Mouse (Mus musculus) hindlimb bud, embryonic 11.5 days (tissue): Measurements from ENCODE around the gene Ppp1r14b.

Experiments used
- DNase-seq: peaks from one replicate; pipeline ENCODE4 v3.0.0-alpha.2; 2012; ENCODE audit warnings: low read depth, low spot score; ENCODE audit errors: extremely low spot score

Gene Ppp1r14b

DNA sequence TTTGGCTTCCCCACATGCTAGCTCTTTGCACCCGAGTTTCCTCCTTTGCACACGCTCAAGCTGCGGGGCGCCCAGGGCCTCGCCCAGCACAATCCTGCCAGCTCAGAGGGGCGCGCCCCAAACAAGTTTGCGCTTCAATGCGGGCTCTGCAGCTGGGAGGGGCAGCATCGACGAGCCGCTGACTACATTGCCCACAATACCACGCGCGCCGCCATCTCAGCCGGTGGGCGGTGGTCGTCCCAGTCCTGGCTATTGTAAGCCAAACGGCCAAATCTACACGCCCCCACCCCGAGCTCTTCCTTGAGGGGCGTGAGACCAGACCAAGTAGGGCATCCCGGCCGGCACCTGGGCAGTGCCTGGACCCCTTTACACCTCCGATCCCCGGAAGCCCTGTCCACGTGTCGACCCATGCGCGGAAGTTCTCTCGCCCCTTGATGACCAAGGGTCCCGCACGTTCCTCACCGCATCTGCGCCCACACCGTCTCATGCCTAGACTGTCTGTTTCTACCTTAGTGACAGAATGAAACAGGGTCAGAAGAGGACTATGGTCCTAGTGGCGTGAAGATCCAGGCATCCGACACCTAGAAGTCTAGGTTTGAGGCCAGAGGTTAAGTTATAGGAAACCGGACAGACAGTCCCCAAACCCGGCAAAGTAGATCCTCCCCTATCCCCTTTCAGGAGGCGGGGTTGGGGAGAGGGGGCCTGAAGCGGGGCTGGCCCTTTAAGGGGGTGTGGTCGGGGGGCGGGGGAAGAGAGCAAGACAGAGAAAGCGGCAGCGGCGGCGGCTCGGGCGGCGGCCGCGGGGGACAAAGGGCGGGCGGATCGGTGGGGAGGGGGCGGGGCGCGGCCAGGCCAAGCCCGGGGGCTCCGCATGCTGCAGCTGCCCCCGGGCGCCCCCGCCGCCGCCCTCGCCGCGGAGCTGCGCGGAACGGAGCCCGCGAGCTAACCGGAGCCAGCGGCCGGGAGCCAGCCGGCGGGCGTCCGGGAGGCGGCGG lies at the start of gene Ppp1r14b:
Ppp1r14b (plus strand) TSS at position 758 of the 995 bp plus-strand sequence.
- no peak for DNase-seq

DNA sequence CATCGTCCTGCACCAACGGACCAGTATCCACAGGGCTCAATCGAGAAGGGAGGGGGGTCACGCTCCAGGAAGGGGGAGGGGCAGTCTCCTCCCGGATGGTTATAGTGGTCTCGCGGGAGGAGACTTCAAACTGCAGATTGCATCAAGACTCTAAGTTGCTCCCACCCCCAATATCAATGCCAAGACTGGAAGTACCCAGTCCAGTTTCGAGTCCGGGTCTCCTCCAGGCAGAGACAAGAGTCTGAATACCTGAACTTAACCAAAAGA lies 49.5 kb upstream of the Ppp1r14b start, which contains the start of gene Catsperz:
Catsperz (minus strand) TSS at position 74 of the 267 bp plus-strand sequence.
- no peak for DNase-seq

DNA sequence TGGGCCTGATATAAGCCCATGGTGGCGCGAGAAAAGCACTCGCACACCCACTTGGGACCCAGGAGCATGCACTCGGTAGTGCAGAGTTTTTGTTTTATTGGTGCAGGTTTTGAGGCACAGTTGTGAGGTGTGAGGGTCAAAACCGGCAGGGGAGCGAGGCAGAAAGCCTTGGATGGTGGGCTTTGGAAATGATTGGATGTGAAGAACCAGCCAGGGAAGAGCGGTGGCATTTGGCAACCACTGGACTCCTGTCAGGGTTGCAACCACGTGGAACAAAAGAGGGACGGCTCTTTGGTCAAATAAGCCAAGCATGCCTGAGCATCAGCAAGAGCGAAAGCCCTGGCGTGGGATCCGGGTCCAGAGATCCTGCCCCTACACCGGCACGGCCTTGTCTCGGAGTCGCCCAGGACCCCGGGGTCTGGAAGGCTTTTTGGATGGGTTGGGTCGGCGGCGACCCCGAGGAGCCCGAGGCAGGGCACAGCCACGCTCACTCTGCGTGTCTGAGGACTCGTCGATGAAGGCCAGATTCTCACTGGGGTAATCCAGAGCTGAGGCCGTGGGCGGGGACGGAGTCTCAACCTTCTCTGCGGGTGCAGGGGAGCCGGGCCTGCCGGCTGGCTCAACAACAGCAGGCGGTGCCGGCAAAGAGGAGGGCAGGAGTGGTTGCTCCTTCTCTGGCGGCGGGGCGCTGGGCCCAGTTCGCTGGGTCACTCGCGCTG lies 49.0 kb upstream of the Ppp1r14b start:
- DNase-seq: no peak

DNA sequence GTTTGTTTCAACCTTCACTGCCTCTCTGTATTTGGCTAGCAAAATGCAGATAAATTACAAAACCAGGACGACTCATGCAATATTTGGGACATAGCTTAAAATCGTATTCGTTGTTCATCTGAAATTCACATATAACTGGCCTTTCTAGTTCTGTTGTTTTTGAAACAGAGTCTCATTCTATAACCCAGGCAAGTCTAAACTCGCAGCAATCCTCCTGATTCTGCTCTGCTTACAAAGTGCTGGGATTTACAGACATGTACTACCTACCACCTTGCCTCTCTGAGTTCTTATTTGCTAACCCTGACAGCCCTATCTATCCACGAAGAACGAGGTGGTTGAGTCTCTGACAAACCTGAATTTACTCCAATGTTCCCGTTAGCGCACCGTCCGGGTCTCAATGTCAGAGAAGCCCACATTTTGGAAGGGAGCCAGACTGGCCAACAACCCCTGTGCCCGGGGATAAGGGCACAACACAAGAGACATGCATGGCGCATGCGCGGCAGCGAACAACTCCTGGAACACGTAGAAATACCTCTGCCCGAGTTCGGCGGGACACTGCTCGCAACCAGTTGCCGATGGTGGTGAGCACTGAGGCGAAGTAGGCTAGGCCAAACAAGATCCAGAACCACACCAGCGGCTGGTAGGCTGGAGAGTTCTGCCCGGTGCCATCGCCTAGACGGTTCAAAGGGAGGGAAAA lies 48.1 kb upstream of the Ppp1r14b start:
- DNase-seq: no peak

DNA sequence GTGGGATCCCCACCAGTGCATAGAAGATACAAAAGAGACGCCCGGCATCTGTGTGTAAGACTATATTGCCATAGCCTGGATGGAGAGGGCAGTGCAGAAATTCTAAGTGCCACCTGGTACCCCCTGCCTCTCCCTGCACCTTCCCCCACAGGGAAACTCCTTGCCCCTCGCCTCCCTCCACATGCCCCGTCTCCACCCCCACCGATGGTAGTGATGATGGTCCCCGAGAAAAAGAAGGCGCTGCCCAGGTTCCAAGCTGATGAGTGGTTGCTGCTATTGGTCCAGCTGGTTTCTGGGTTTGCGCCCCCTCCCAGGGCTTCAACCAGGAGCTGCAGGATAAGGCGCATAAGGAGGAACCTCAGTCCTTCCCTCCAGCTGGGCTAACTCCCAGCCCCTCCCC lies 46.7 kb upstream of the Ppp1r14b start:
- no peak for DNase-seq

DNA sequence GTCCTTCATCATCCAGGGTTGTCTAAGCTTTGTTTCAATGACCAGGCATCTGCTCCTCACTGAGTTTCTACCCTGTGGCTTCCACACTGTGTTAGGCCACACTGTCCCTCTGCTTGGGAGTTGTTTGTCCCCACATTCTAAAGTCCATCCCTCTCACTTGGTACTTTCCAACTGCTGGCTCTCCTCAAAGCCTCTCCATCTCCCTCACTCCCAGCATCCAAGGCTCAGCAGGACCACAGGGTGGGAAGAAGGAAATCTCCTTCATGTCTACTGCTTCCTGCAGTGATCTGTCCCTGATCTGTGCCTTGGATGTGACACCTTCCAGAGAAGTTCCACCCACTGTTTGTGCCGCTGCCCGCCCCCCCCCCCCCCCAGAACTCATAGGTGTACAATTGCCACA lies 43.8 kb upstream of the Ppp1r14b start:
- DNase-seq: no peak

DNA sequence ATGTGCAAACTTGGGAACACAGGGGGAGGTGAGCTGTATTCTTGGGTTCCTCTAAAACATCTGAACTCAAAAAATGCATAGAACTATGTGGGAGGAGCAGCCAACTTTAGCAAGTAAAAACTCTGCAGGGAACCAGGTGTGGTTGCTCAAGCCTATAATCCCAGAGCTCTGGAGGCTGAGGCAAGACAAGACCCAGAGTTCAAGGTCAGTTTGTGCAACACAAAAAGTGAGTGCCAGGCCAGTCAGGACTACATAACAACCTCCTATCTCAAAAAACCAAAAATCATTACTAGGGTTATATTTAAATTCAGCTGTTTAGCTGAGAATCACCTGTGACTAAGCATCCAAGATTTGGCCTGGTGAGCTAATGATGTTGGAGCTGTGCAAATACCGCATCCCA lies 42.8 kb upstream of the Ppp1r14b start:
- DNase-seq: no peak

DNA sequence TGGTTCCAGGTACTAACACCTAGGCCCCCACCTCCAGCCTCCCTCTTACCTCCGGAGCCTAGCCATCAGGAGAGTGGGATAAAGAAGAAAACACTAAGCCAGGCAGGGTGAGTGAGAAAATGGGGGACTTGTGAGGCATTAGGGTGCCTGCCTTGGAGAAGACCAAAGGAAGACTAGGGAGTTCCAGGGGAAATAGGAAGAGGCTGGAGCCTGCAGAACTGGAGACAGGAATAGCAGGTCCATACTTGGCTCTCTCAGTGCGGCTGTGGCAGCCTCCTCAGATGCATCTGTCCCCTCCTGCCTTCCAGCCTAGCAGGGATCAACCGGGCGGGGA lies 41.7 kb upstream of the Ppp1r14b start:
- no peak for DNase-seq

DNA sequence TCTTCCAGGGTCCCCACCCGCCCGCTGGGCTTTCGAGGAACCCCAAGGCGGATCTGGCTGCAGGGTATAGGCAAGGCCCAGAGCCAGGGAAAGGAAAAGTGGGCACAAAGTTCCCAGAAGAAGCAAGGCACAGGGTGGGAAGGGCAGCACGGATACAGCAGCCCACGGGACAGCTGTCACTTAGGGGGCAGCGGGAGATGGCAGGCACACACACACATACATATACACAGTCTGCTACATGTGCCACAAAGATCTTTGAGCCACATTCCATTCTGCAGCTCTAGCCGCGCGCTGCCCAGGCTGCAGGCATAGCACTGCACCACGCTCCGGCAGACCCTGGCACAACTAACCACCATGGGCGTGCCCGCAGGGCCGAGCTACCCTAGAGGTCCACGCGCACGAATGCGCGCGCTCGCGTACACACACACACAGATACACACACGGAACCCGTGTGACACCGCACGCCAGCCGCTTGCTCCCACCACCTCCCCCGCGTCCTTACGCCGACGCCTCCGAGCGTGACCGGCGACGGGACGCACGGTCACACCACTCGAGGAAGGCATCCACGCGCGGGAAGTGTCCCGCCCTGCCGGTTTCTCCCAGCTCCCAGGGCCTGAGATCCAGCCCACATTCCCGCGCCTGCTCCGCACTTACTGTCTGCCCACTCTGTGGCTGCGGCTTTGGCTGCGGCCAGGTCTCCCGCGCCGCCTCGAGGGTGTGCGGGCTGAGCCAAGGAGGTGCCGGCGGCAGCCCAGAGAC lies 41.2 kb upstream of the Ppp1r14b start:
- no peak for DNase-seq

DNA sequence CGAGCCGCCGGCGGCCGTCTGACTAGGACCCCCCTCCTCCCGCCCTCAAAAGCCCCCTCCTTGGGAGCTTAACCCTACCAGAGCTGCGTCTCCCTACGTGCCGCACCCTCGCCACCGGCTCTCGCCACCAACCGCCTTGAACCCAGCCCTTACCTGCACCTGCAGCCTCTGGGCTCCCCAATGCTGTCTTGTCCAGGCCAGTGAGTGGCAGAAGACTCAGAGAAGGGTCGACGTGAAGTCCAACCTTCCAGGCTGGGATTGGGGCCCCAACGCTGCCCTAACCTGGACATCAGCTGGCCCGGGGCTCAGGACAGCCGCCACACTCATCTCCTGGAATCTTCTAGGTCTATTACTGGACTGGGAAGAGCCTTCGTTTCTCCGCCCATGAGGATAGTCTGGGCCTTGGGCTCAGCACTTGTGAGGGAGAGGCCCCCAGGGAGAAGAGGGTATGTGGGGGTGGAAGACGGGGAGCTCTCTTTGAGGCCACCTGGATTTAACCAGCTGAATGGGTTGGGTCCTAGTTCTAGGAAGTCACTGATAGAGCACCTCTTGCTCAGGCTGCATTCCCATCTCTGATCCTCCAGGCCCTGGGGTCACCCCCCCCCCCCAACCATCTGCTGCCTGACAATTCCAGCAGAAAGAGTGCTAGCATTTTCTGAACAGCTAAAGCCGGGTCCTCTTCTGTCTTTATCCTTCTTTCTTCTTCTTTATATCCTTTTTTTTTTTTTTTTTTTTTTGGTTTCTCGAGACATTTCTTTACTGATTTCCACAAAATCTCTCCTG lies 40.4 kb upstream of the Ppp1r14b start, which contains the start of gene Kcnk4:
Kcnk4 (minus strand) TSS at position 321 of the 783 bp plus-strand sequence.
- no peak for DNase-seq

DNA sequence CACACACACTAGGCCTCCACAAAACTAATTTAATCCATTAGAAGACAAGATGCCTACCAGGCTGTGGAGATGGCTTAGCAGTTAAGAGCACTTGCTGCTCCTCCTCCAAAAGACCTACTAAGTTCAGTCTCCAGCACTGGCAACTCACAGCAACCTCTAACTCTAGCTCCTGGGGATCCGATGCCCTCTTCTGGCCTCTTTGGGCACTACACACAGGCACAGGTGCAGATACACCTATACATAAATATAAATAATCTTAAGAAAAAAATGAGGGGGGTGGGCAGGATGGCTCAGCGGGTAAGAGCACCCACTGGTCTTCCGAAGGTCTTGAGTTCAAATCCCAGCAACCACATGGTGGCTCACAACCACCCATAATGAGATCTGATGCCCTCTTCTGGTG lies 38.5 kb upstream of the Ppp1r14b start:
- no peak for DNase-seq

DNA sequence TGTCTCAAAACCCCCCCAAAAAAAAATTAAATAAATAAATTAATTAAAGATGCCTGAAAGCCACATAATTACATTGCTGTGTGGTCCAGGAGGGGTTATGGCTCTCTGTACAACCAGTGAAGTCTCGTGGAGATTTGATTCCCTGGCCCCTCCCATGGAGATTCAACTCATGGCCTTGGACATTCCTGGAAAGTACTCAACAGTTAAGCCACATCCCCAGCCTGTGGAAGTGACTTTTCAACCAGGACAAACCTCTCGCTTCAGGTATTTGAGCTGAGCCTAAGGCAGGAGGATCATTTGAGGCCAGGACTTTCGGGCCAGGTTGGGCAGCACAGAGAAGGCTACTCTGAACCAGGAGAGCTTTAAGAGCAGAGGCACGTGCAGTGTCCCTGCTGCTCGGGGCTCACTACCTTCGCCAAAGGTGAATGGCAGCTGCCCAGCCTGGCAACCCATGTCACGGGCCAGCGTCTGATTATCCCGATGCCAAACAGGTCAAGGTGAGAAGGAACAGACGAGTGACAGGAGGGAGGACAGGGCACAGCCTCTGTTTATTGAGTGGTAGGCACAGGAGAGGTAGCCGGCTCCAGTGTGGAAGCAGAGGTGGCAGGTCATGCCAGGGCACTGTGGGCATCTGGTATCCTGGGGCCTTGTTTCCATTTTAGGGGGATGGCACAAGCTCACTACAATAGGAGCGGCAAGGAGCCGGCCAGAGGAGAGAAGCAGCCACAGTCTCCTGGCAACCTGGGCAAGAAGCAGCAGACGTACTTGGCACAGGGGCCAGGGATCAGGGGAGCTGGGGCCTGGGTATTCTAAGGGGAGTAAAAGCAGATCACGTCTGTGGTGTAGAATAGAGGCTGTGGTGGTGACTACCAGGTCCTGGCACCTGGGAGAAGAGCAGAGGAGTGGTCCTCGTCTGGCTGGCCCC lies 37.0 kb upstream of the Ppp1r14b start:
- DNase-seq: no peak

DNA sequence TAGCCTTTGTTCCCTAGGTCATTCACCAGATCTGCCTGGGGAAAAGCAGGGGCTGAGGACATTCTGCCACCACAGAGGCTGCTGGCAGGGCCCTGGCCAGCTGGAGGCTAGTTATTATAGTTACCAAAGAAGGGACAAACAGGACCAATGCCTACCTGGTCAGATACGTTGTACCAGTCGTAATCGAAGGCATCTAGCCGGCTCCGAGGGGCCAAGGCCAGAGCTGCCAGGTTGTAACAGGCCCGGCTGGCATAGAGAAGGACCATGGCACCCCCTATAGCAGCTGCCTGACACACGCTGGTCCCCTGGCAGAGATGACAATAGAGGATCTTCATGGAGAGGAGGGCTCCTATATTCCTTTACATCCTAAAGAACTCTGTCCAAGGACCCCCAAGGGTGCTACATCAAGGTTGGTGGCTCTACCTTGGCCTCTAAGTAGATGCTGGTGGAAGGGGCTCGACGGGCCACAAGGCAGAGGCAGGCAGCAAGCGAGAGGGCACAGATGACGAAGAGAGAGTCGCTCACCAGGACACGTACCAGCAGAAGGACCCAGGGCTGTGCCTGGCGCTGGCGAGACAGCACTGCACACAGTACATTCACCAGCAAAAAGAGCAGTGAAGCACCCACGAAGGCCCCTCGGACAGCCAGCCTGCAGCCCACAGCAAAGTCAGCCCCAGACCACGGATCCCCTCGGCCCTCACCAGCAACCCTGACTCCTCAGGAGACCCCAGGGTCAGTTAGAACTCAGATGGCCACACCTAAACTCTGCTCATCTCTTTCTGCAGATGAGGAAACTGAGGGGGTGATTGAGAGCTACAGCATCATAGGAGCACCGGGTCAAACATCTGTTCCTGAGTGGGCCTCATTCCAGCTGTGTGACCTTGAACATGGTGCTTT lies 35.4 kb upstream of the Ppp1r14b start:
- no peak for DNase-seq

DNA sequence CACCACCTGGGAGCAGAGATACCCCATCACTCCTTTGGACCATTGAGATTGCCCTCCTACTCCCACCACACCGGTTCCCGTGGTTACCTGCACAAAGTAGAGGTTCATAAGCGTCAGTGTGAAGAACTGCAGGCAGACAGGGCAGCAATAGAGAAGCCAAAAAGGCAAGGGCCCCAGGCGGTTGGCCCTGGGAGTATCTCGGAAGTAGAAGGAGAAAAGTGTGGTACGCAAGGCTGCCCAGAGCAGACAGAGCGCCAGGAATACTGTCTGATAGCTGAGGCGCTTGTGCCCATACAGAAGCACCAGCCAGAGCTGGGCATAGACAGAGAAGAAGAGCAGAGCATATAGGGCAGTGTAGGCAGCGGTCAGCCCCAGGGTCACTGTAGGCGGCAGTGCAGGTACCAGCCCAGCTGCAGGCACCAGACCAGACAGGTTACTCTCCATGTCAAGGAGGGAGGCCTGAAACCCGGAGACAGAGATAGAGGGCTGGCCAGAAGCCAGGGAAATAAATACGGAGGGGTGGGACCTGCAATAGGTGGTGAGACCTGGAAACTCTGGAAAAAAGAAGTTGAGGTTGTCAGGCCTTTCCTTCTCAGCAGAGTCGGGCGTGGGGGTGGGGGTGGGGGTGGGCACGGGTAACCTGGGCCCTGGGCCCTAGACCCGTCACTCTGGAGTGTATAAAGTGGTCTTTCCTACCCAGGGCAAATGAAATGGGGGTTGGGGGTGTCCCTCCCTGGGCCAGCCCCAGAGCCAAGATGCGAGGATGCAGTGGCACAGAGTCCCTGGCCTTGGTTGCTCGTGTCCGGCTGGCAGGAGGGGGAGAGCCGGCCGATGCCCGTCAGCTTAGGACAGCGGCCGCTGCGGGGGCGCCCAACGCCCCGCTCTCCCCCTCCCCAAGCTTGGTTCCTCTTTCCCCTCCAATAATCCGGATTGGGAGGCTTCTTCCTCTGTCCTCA lies 34.1 kb upstream of the Ppp1r14b start:
- no peak for DNase-seq

DNA sequence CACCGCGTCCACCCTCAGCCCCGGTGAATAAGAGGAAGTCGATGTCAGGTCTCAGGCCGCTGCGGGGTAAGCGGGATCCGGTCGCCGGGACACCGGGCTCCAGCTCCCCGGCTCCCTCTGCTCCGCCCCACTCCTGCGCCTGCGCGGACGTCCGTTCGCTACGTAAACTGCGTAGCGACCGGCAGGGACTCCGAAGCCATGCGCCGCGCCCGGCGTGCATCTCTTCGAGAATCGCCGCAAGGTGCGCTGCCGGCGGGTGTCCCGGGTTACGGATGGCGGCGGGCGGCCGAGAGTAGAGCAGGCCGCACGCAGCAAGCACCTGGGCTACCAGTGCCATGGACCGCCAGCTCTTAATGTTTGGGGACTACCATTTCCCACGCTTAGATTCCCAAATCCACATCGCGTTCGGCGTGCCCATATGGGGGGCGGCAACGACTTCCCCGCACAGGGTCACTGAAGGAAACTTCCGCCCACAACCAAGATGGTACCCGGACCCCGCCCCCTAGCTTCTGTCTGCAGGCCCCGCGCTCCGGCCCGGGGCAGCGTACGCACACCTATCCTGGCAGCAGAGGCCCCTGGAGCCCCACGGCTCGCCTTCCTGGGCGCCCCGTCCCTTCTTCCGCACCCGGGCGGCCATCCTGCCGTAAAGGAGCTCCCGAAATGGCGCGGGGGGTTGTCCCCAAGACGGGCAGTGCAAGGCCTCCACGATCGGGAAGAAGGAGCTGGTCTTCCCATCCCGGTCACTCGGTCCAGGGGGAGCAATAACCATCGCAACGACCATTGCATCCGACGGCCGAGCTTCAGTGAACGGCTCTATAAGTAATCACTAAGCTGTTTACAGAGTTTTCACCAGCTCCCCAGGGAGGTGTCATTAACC lies 33.2 kb upstream of the Ppp1r14b start, which contains the start of gene Bad:
Bad (plus strand) TSS at position 490 of the 877 bp plus-strand sequence.
- no peak for DNase-seq

DNA sequence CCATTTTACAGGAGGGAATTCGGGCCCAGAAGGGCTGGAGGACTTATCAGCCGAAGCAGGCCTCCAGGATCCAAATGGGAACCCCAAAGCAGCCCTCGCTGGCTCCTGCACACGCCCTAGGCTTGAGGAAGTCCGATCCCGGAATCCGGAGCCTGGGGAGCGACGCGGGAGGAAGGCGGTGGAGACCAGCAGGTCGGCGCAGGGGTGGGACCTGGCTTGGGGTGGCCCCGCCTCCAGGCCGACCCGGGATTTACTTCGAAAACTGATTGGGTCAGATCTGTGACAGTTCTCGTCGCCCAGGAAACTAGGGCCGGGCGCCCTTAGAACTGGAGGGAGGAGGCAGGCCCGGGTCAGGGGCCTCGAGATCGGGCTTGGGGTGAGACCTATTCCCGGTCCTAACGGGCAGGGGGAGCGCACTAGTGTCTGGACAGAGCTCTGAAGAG lies 32.5 kb upstream of the Ppp1r14b start, which contains the start of gene Gpr137:
Gpr137 (minus strand) TSS at position 232 of the 443 bp plus-strand sequence.
- DNase-seq: no peak
